Mouse (Mus musculus) liver, adult 2 months (tissue): ENCODE results near the gene Atp6v0e. TPM values are rescaled to one million over a fixed set of nuclear protein-coding genes. Genes with fewer than 3 reads are reported as not detected.

Experiments used
- DNase-seq: peaks from one replicate; pipeline ENCODE4 v3.0.0-alpha.2; 2011; ENCODE audit warnings: low read depth, low spot score; ENCODE audit errors: extremely low read depth
- H3K27ac ChIP-seq: fragments of 200-500 bp; replicated peaks from 2 replicates; pipeline ENCODE4 v1.5.1; 2012; ENCODE audit warnings: low read depth, mild to moderate bottlenecking, control low read depth, inconsistent platforms, low read length; ENCODE audit not compliant: insufficient read depth
- H3K27me3 ChIP-seq: fragments of 200-500 bp; 2 replicates; pipeline ENCODE4 v1.6.1; 2012; ENCODE audit warnings: mild to moderate bottlenecking, moderate library complexity, low read length, inconsistent platforms; ENCODE audit not compliant: control insufficient read depth, insufficient read depth
- H3K36me3 ChIP-seq: fragments of 200-500 bp; 2 replicates; pipeline ENCODE4 v1.6.1; 2012; ENCODE audit warnings: low read length, inconsistent platforms; ENCODE audit not compliant: control insufficient read depth, insufficient read depth
- H3K4me1 ChIP-seq: fragments of 200-500 bp; 2 replicates; pipeline ENCODE4 v1.6.1; 2011; ENCODE audit warnings: low read length; ENCODE audit not compliant: control insufficient read depth, insufficient read depth
- H3K4me3 ChIP-seq: fragments of 200-500 bp; 2 replicates; pipeline ENCODE4 v1.5.1; 2011; ENCODE audit warnings: low read depth, mild to moderate bottlenecking, control low read depth, low read length, moderate library complexity; ENCODE audit not compliant: insufficient read depth
- H3K79me2 ChIP-seq: fragments of 200-500 bp; 2 replicates; pipeline ENCODE4 v1.6.1; 2012; ENCODE audit warnings: inconsistent platforms, mild to moderate bottlenecking, low read length, moderate library complexity; ENCODE audit not compliant: control insufficient read depth, insufficient read depth
- H3K9ac ChIP-seq: fragments of 200-500 bp; 2 replicates; pipeline ENCODE4 v1.6.1; 2012; ENCODE audit warnings: low read depth, mild to moderate bottlenecking, control low read depth, inconsistent platforms, low read length
- CTCF ChIP-seq: fragments of 200-500 bp; IDR thresholded peaks from 2 replicates; pipeline ENCODE4 v1.5.1; 2011; ENCODE audit warnings: low read depth, low read length, control low read depth
- POLR2A ChIP-seq: fragments of 200-500 bp; IDR thresholded peaks from 2 replicates; pipeline ENCODE4 v1.6.1; 2011; ENCODE audit warnings: low read length, control low read depth; ENCODE audit not compliant: insufficient read depth; ENCODE audit errors: extremely low read depth
- WGBS: fragments of 180-500 bp; shearing (Covaris S2); methylation state at CpG from one replicate; pipeline ENCODE4 v1.1.7; 2018; 5-methylcytosine and 5-hydroxymethylcytosine counted together
- polyA plus RNA-seq: library from polyadenylated mRNA; depleted of rRNA; stranded (reverse); fragments of >200 nt; gene quantifications from 2 replicates; pipeline ENCODE4 v1.2.3, GENCODE M21; 2012
- total RNA-seq: library from RNA; depleted of rRNA; stranded (reverse); fragments of >200 nt; gene quantifications from 2 replicates; pipeline ENCODE4 v1.2.3, GENCODE M21; 2014

Gene Atp6v0e
- total and polyA plus RNA-seq, 2 experiments, result 108 to 122 TPM

GRCm38 (mm10) chr17:26699819-26700616, 37.0 kb downstream of the Atp6v0e start:
- WGBS, result 37% methylated on average over 10 of the region's 10 CpGs
- peaks cover 12% of the 10 kb centered on the region; the same call in 1 of the 2 replicates for H3K36me3 ChIP-seq
- no peak overlapping the region for H3K4me3 ChIP-seq
- H3K27me3 ChIP-seq, result no peaks in the 10 kb centered on the region
- DNase-seq, result peak; percentile 79
- peak overlapping the region; percentile 63 for H3K27ac ChIP-seq
- peaks cover 12% of the 10 kb centered on the region for H3K4me1 ChIP-seq
- H3K9ac ChIP-seq, result peak overlapping the region; percentile 9; the same call in 1 of the 2 replicates
- TF ChIP-seq CTCF (no peak), POLR2A (no peak)
- no peaks in the 10 kb centered on the region for H3K79me2 ChIP-seq

GRCm38 (mm10) chr17:26701565-26701964, 38.5 kb downstream of the Atp6v0e start:
- peaks cover 6% of the 10 kb centered on the region; the same call in 1 of the 2 replicates for H3K36me3 ChIP-seq
- peaks cover 12% of the 10 kb centered on the region for H3K4me1 ChIP-seq
- no peak for DNase-seq
- H3K9ac ChIP-seq, result no peak overlapping the region
- no peak overlapping the region for H3K4me3 ChIP-seq
- WGBS, result 95% methylated on average over 13 of the region's 13 CpGs
- no peaks in the 10 kb centered on the region for H3K79me2 ChIP-seq
- H3K27me3 ChIP-seq, result no peaks in the 10 kb centered on the region
- no peak for TF ChIP-seq POLR2A
- no peak for TF ChIP-seq CTCF
- no peak overlapping the region for H3K27ac ChIP-seq

- WGBS, result 22% methylated on average over 4 of the region's 4 CpGs
- TF ChIP-seq CTCF, result no peak
- no peak for TF ChIP-seq POLR2A
- no peak overlapping the region for H3K4me3 ChIP-seq
- peaks cover 12% of the 10 kb centered on the region for H3K4me1 ChIP-seq
- peak; percentile 72 for DNase-seq
- H3K27ac ChIP-seq, result peak overlapping the region; percentile 37; the same call in 1 of the 2 replicates
- no peaks in the 10 kb centered on the region for H3K27me3 ChIP-seq
- H3K79me2 ChIP-seq, result no peaks in the 10 kb centered on the region
- H3K9ac ChIP-seq, result no peak overlapping the region
- H3K36me3 ChIP-seq, result peaks cover 4% of the 10 kb centered on the region; the same call in 1 of the 2 replicates
These were observed 39.6 kb downstream of the Atp6v0e start for GRCm38 (mm10) chr17:26702621-26703020.

- Histone ChIP-seq H3K4me1 (peaks cover 12% of the 10 kb centered on the region), H3K4me3 (no peak overlapping the region), H3K9ac (no peak overlapping the region), H3K27ac (no peak overlapping the region), H3K27me3 (no peaks in the 10 kb centered on the region), H3K79me2 (no peaks in the 10 kb centered on the region), H3K36me3 (peaks cover 4% of the 10 kb centered on the region; the same call in 1 of the 2 replicates)
- DNase-seq, result no peak
- WGBS, result 94% methylated on average over 4 of the region's 4 CpGs
- TF ChIP-seq CTCF (no peak), POLR2A (no peak)
These were observed 40.6 kb downstream of the Atp6v0e start for GRCm38 (mm10) chr17:26703671-26704070.

GRCm38 (mm10) chr17:26705463-26706359, 42.7 kb downstream of the Atp6v0e start:
- 34% methylated on average over 11 of the region's 11 CpGs for WGBS
- no peak overlapping the region for H3K9ac ChIP-seq

More at GRCm38 (mm10) chr17:26705463-26706359, 42.7 kb downstream of the Atp6v0e start:
- DNase-seq, result peak; percentile 23
- no peaks in the 10 kb centered on the region for H3K79me2 ChIP-seq
- no peak for TF ChIP-seq POLR2A
- TF ChIP-seq CTCF, result no peak
- no peaks in the 10 kb centered on the region for H3K27me3 ChIP-seq
- H3K36me3 ChIP-seq, result no peaks in the 10 kb centered on the region
- peaks cover 3% of the 10 kb centered on the region; the same call in 1 of the 2 replicates for H3K4me1 ChIP-seq
- H3K27ac ChIP-seq, result no peak overlapping the region
- H3K4me3 ChIP-seq, result no peak overlapping the region
